Mouse (Mus musculus) hindbrain, embryonic 15.5 days (tissue): ENCODE data around the gene Lrrc38. TPM values are rescaled to one million over a fixed set of nuclear protein-coding genes. Genes with fewer than 3 reads are reported as not detected.

Experiments
- ATAC-seq: fragments of 200-750 bp; cut with Nextera tagmentation; 2 replicates; pipeline ENCODE4 v1.8.0; 2017; ENCODE audit warnings: low read depth, moderate number of reproducible peaks, moderate TSS enrichment; ENCODE audit not compliant: low FRiP score
- H3K27ac ChIP-seq: fragments of 300-500 bp; sonication (generic); replicated peaks from 2 replicates; pipeline ENCODE4 v1.5.1; 2015; ENCODE audit warnings: mild to moderate bottlenecking, inconsistent platforms
- H3K27me3 ChIP-seq: fragments of 300-500 bp; sonication (generic); 2 replicates; pipeline ENCODE4 v1.6.1; 2015; ENCODE audit warnings: control low read depth, inconsistent platforms
- H3K36me3 ChIP-seq: fragments of 300-500 bp; sonication (generic); 2 replicates; pipeline ENCODE4 v1.6.1; 2015; ENCODE audit warnings: control low read depth, inconsistent platforms
- H3K4me1 ChIP-seq: fragments of 300-500 bp; sonication (generic); replicated peaks from 2 replicates; pipeline ENCODE4 v1.6.1; 2015; ENCODE audit warnings: control low read depth, inconsistent platforms
- H3K4me2 ChIP-seq: fragments of 300-500 bp; sonication (generic); 2 replicates; pipeline ENCODE4 v1.6.1; 2015; ENCODE audit warnings: moderate library complexity, mild to moderate bottlenecking, inconsistent platforms
- H3K4me3 ChIP-seq: fragments of 300-500 bp; sonication (generic); 2 replicates; pipeline ENCODE4 v1.5.1; 2015; ENCODE audit warnings: mild to moderate bottlenecking, inconsistent platforms
- H3K9ac ChIP-seq: fragments of 300-500 bp; sonication (generic); 2 replicates; pipeline ENCODE4 v1.6.1; 2015; ENCODE audit warnings: inconsistent platforms
- H3K9me3 ChIP-seq: fragments of 300-500 bp; sonication (generic); 2 replicates; pipeline ENCODE4 v1.6.1; 2016; ENCODE audit warnings: control low read depth, inconsistent platforms
- WGBS: fragments of 180-500 bp; shearing (Covaris S2); methylation state at CpG from one replicate; pipeline ENCODE4 v1.1.7; 2015; 5-methylcytosine and 5-hydroxymethylcytosine counted together
- polyA plus RNA-seq: library from polyadenylated mRNA; unstranded; fragments of >200 nt; fragmentation: Nextera tagmentation; extraction: Ambion mirVana; gene quantifications from 2 replicates; pipeline ENCODE4 v1.2.1, GENCODE M21; 2015

Lrrc38 gene
- polyA plus RNA-seq, 1 experiment from 2014 or later = 0.43 TPM

GRCm38 (mm10) chr4:143361520-143361919 is 12.0 kb downstream of the Lrrc38 start:
- WGBS = 44% methylated on average over 10 of the region's 10 CpGs
- Histone ChIP-seq H3K9me3 (no peaks in the 10 kb centered on the region), H3K9ac (no peak overlapping the region), H3K36me3 (no peaks in the 10 kb centered on the region), H3K27me3 (no peaks in the 10 kb centered on the region), H3K4me3 (no peak overlapping the region), H3K4me1 (no peaks in the 10 kb centered on the region), H3K27ac (no peak overlapping the region), H3K4me2 (no peak overlapping the region)
- ATAC-seq = no peak

DNA sequence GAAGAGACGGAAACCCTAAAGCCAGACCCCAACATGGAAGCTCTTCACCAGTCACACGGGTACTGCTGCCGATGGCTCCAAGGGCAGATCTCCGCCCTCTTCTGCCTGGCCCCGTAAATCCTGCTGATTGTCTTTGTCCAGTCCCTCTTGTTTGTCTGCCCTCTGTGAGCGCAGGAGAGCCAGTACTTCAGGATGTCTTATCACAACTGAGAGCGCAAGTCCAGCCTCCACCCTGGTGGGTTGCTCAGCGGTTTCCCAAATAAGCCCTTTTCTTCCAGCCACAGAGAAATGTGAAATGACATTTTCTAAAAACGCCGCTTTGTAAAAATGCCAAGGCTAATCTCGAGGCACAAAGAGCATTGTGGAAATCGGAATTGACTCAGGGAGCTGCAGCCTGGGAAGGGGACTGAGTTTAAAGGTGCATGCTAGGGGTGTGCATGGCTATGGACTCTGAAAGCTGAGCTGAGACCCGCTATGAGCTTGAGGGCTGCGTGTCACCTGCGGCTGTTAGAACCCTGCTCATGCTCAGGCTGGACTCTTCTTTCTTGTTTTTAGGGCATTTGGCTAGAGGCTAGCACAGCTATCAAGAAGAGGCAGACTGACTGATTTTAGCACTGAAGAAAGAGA is 17.0 kb downstream of the Lrrc38 start:
- H3K4me2 ChIP-seq = no peak overlapping the region; the same call in 1 of the 2 replicates
- 41% methylated on average over 15 of the region's 15 CpGs for WGBS
- no peak overlapping the region for H3K27ac ChIP-seq
- H3K9ac ChIP-seq = no peak overlapping the region
- H3K4me3 ChIP-seq = no peak overlapping the region
- H3K27me3 ChIP-seq = no peaks in the 10 kb centered on the region
- H3K4me1 ChIP-seq = no peaks in the 10 kb centered on the region
- no peaks in the 10 kb centered on the region for H3K9me3 ChIP-seq
- H3K36me3 ChIP-seq = no peaks in the 10 kb centered on the region
- no peak for ATAC-seq

GRCm38 (mm10) chr4:143379480-143379879 is 29.9 kb downstream of the Lrrc38 start:
- Histone ChIP-seq H3K4me2 (peak overlapping the region; percentile 31), H3K27ac (peak overlapping the region; percentile 10; the same call in 1 of the 2 replicates), H3K4me3 (no peak overlapping the region), H3K27me3 (no peaks in the 10 kb centered on the region), H3K9ac (no peak overlapping the region), H3K9me3 (no peaks in the 10 kb centered on the region), H3K4me1 (peaks cover 14% of the 10 kb centered on the region), H3K36me3 (no peaks in the 10 kb centered on the region)
- WGBS = 18% methylated on average over 7 of the region's 7 CpGs
- ATAC-seq = peak; percentile 52; the same call in 1 of the 2 replicates

- peak overlapping the region; percentile 10; the same call in 1 of the 2 replicates for H3K27ac ChIP-seq
- peaks cover 14% of the 10 kb centered on the region for H3K4me1 ChIP-seq
- peak overlapping the region; percentile 31 for H3K4me2 ChIP-seq
- no peaks in the 10 kb centered on the region for H3K9me3 ChIP-seq
- ATAC-seq = peak; percentile 63
- no peaks in the 10 kb centered on the region for H3K27me3 ChIP-seq
- WGBS = 13% methylated on average over 15 of the region's 15 CpGs
- no peak overlapping the region for H3K4me3 ChIP-seq
- no peaks in the 10 kb centered on the region for H3K36me3 ChIP-seq
- no peak overlapping the region for H3K9ac ChIP-seq
These were observed 30.6 kb downstream of the Lrrc38 start for GRCm38 (mm10) chr4:143379931-143380715.

- Histone ChIP-seq H3K4me3 (no peak overlapping the region), H3K36me3 (no peaks in the 10 kb centered on the region), H3K27ac (no peak overlapping the region), H3K27me3 (no peaks in the 10 kb centered on the region), H3K4me2 (no peak overlapping the region), H3K4me1 (peaks cover 14% of the 10 kb centered on the region), H3K9ac (no peak overlapping the region), H3K9me3 (no peaks in the 10 kb centered on the region)
- under 1% methylated on average over 5 of the region's 5 CpGs for WGBS
- no peak for ATAC-seq
These were observed 31.1 kb downstream of the Lrrc38 start for GRCm38 (mm10) chr4:143380716-143381004.

DNA sequence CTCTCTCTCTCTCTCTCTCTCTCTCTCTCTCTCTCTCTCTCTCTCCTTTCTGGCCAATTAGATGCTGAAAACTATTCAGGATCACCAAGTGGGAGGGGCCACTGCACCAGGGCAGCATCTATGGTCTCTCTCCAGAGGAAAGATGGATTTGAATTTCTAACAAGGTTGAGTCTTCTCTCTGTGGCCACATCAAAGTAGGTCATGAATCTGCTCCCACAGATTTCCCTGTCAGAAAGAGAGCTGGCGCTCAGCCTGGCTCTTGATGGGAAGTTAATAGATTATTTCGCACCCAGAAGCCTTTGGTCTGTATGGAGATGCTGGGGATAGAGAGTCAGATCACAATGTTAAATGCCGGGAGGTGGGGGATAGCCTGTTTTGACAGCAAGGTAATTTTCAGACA is 32.6 kb downstream of the Lrrc38 start:
- 49% methylated on average over 3 of the region's 3 CpGs for WGBS
- Histone ChIP-seq H3K27ac (no peak overlapping the region), H3K4me1 (peaks cover 14% of the 10 kb centered on the region), H3K36me3 (no peaks in the 10 kb centered on the region), H3K27me3 (no peaks in the 10 kb centered on the region), H3K4me3 (no peak overlapping the region), H3K9ac (no peak overlapping the region), H3K9me3 (no peaks in the 10 kb centered on the region), H3K4me2 (no peak overlapping the region)
- no peak for ATAC-seq

- H3K27ac ChIP-seq = no peak overlapping the region
- peaks cover 14% of the 10 kb centered on the region for H3K4me1 ChIP-seq
- 50% methylated on average over 4 of the region's 4 CpGs for WGBS
- H3K4me2 ChIP-seq = no peak overlapping the region
- H3K27me3 ChIP-seq = no peaks in the 10 kb centered on the region
- H3K4me3 ChIP-seq = no peak overlapping the region
- no peaks in the 10 kb centered on the region for H3K9me3 ChIP-seq
- H3K9ac ChIP-seq = no peak overlapping the region
- no peak for ATAC-seq
- no peaks in the 10 kb centered on the region for H3K36me3 ChIP-seq
These were observed 34.1 kb downstream of the Lrrc38 start for GRCm38 (mm10) chr4:143383646-143384045.

DNA sequence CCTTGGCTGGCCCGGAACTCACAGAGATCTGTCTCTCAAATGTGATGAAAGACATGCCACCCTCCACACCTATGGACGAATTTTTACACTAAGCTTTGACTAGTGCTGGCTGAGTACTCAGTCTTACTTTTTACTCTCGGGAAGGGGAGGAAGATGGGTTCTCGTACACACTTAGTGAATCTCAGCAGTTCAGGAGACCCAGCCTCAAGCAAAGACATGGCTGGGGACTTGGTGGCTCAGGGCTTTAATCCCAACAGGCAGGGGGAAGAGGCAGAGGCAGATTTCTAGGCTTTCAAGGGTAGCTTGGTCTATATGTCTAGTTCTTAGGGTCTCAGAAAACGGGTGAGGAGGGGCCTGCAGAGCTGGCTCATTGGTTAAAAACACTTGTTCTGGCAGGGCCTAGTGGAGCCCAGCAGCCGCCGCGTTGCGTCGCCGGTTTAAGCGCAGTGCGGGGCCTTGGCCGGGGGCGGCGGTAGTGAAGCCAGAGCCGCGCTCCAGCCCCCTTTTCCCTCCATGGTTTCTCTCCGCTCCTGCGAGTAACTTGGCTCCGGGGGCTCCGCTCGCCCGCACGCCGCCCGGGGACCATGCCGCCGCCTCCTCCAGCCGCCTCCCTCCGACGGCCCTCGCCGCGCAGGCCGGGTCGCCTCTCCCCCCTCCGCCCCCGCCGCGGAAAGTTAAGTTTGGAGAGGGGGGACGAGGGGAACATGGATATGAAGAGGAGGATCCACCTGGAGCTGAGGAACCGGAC is 39.6 kb downstream of the Lrrc38 start:
- H3K4me1 ChIP-seq = 0 out of 2 replicates have a peak, but pooled peaks cover 3% of the 10 kb centered on the region
- peak; percentile 86 for ATAC-seq
- WGBS = 8% methylated on average over 41 of the region's 43 CpGs
- no peaks in the 10 kb centered on the region for H3K27me3 ChIP-seq
- H3K9ac ChIP-seq = peak overlapping the region; percentile 40; the same call in 1 of the 2 replicates
- no peak overlapping the region for H3K27ac ChIP-seq
- no peaks in the 10 kb centered on the region for H3K36me3 ChIP-seq
- no peaks in the 10 kb centered on the region for H3K9me3 ChIP-seq
- H3K4me2 ChIP-seq = peak overlapping the region; percentile 66
- H3K4me3 ChIP-seq = peak overlapping the region; percentile 42

- Histone ChIP-seq H3K4me2 (no peak within 1 kb of the TSS), H3K4me1 (0 out of 2 replicates have a peak, but pooled peaks cover under 1% of the 10 kb centered on the region)
- WGBS = 79% methylated on average over 26 of the region's 26 CpGs
These were observed 44.6 kb downstream of the Lrrc38 start, which contains the start of gene Pramel1 for GRCm38 (mm10) chr4:143394181-143394580. Gene Pramel1 (plus strand): TSS chr4:143394428.

GRCm38 (mm10) chr4:143411566-143412218 is 62.1 kb downstream of the Lrrc38 start:
- ATAC-seq = peak; percentile 27; the same call in 1 of the 2 replicates
- Histone ChIP-seq H3K4me2 (peak overlapping the region; percentile 54), H3K27me3 (0 out of 2 replicates have a peak, but pooled peaks cover 3% of the 10 kb centered on the region), H3K9me3 (0 out of 2 replicates have a peak, but pooled peaks cover 4% of the 10 kb centered on the region), H3K36me3 (peaks cover 18% of the 10 kb centered on the region), H3K27ac (peak overlapping the region; percentile 88), H3K9ac (peak overlapping the region; percentile 32), H3K4me3 (peak overlapping the region; percentile 49), H3K4me1 (peaks cover 8% of the 10 kb centered on the region)
- WGBS = 64% methylated on average over 5 of the region's 5 CpGs

More at GRCm38 (mm10) chr4:143394181-143394580, 44.6 kb downstream of the Lrrc38 start, which contains the start of gene Pramel1:
- H3K9ac ChIP-seq = no peak within 1 kb of the TSS
- H3K36me3 ChIP-seq = no peaks in the 10 kb centered on the region
- H3K27ac ChIP-seq = no peak within 1 kb of the TSS
- ATAC-seq = no peak
- no peaks in the 10 kb centered on the region for H3K9me3 ChIP-seq
- H3K4me3 ChIP-seq = no peak within 1 kb of the TSS
- H3K27me3 ChIP-seq = peaks cover 2% of the 10 kb centered on the region; the same call in 1 of the 2 replicates
